Mouse (Mus musculus) embryonic facial prominence, embryonic 15.5 days (tissue): Measurements from ENCODE around the gene 2900026A02Rik. TPM values are rescaled to one million over a fixed set of nuclear protein-coding genes. Genes with fewer than 3 reads are reported as not detected.
A peak's percentile ranks its signal among the peaks of the same experiment; 100 is the strongest.

Source experiments
- ATAC-seq: fragments of 200-750 bp; cut with Nextera tagmentation; 2 replicates; pipeline ENCODE4 v1.8.0; 2017; ENCODE audit warnings: low read depth, moderate TSS enrichment; ENCODE audit not compliant: insufficient number of reproducible peaks, low FRiP score, low TSS enrichment
- H3K27ac ChIP-seq: fragments of 300-500 bp; sonication (generic); replicated peaks from 2 replicates; pipeline ENCODE4 v1.5.1; 2015; ENCODE audit warnings: mild to moderate bottlenecking, inconsistent platforms
- H3K27me3 ChIP-seq: fragments of 300-500 bp; sonication (generic); 2 replicates; pipeline ENCODE4 v1.6.1; 2015; ENCODE audit warnings: inconsistent platforms
- H3K36me3 ChIP-seq: fragments of 300-500 bp; sonication (generic); 2 replicates; pipeline ENCODE4 v1.6.1; 2015; ENCODE audit warnings: mild to moderate bottlenecking, inconsistent platforms
- H3K4me1 ChIP-seq: fragments of 300-500 bp; sonication (generic); 2 replicates; pipeline ENCODE4 v1.6.1; 2015; ENCODE audit warnings: inconsistent platforms
- H3K4me2 ChIP-seq: fragments of 300-500 bp; sonication (generic); replicated peaks from 2 replicates; pipeline ENCODE4 v1.6.1; 2015; ENCODE audit warnings: mild to moderate bottlenecking, inconsistent platforms
- H3K4me3 ChIP-seq: fragments of 300-500 bp; sonication (generic); replicated peaks from 2 replicates; pipeline ENCODE4 v1.5.1; 2015; ENCODE audit warnings: mild to moderate bottlenecking, inconsistent platforms
- H3K9ac ChIP-seq: fragments of 300-500 bp; sonication (generic); 2 replicates; pipeline ENCODE4 v1.6.1; 2015; ENCODE audit warnings: inconsistent platforms
- H3K9me3 ChIP-seq: fragments of 300-500 bp; sonication (generic); replicated peaks from 2 replicates; pipeline ENCODE4 v1.6.1; 2016; ENCODE audit warnings: inconsistent platforms
- WGBS: fragments of 180-500 bp; shearing (Covaris S2); methylation state at CpG from one replicate; pipeline ENCODE4 v1.1.7; 2015; 5-methylcytosine and 5-hydroxymethylcytosine counted together
- polyA plus RNA-seq: library from polyadenylated mRNA; unstranded; fragments of >200 nt; fragmentation: Nextera tagmentation; extraction: Ambion mirVana; gene quantifications from 2 replicates; pipeline ENCODE4 v1.2.1, GENCODE M21; 2015

The 2900026A02Rik gene
- polyA plus RNA-seq, 1 experiment from 2014 or later, result 14.2 TPM

GRCm38 (mm10) chr5:113106594-113106993 is 114.4 kb downstream of the 2900026A02Rik start:
- Histone ChIP-seq H3K4me1 (peaks cover 29% of the 10 kb centered on the region), H3K27ac (0 out of 2 replicates have a peak overlapping the region, but pooled peaks have one; percentile 39), H3K4me2 (no peak overlapping the region), H3K9ac (no peak overlapping the region), H3K27me3 (no peaks in the 10 kb centered on the region), H3K4me3 (no peak overlapping the region), H3K36me3 (no peaks in the 10 kb centered on the region), H3K9me3 (no peaks in the 10 kb centered on the region)
- WGBS, result 51% methylated on average over 7 of the region's 7 CpGs
- no peak for ATAC-seq

DNA sequence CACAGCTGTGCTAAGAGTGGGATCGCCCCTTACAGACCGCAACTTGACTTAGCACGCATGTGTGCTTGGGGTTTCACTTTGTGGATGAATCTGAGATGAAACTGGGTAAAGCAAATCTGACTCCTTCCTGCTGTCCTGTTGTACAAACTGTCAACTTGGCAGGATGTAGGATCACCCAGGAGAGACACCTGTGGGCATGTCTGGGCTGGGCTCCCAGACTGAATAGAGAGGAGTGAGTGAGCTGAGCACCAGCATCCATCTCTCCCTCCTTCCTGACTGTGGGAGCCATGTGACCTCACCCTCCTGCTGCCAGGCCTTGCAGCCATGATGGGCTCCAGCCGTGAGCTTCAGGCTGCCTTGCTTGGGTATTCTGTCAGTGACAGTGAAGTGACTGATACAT is 115.6 kb downstream of the 2900026A02Rik start:
- Histone ChIP-seq H3K36me3 (no peaks in the 10 kb centered on the region; the same call in 1 of the 2 replicates), H3K4me3 (no peak overlapping the region), H3K4me2 (no peak overlapping the region), H3K27me3 (no peaks in the 10 kb centered on the region), H3K9me3 (no peaks in the 10 kb centered on the region), H3K27ac (peak overlapping the region; percentile 40; the same call in 1 of the 2 replicates), H3K4me1 (peaks cover 19% of the 10 kb centered on the region), H3K9ac (no peak overlapping the region)
- WGBS, result 68% methylated on average over 4 of the region's 4 CpGs
- no peak for ATAC-seq

GRCm38 (mm10) chr5:113105035-113105434 is 116.0 kb downstream of the 2900026A02Rik start:
- no peaks in the 10 kb centered on the region for H3K27me3 ChIP-seq
- no peaks in the 10 kb centered on the region; the same call in 1 of the 2 replicates for H3K36me3 ChIP-seq
- peak overlapping the region; percentile 40; the same call in 1 of the 2 replicates for H3K27ac ChIP-seq
- peaks cover 19% of the 10 kb centered on the region for H3K4me1 ChIP-seq
- H3K9ac ChIP-seq, result no peak overlapping the region
- H3K4me2 ChIP-seq, result no peak overlapping the region
- 57% methylated on average over 9 of the region's 9 CpGs for WGBS
- H3K4me3 ChIP-seq, result no peak overlapping the region
- ATAC-seq, result no peak
- no peaks in the 10 kb centered on the region for H3K9me3 ChIP-seq

DNA sequence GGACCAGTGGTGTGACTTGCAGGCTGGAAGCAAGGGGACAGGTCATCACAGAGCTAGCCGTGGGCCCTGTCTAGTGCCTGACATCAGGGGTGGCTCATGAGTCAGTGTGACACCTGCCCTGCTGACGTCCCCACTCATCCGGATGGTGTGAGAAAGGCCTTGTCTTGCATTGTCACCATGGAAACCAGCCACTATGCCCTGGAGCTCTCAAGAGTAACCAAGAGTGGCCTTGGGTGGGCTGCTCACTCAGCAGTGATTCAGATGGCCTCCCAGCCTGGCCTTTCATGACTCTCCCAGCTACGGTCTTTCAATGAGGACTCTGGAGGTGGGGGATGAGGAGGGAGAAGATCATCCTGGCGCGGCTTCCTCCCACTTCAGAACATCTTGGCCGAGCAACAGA is 118.6 kb downstream of the 2900026A02Rik start:
- no peak for ATAC-seq
- H3K27me3 ChIP-seq, result no peaks in the 10 kb centered on the region
- H3K4me3 ChIP-seq, result no peak overlapping the region
- H3K4me2 ChIP-seq, result no peak overlapping the region
- H3K9ac ChIP-seq, result no peak overlapping the region
- H3K27ac ChIP-seq, result no peak overlapping the region
- no peaks in the 10 kb centered on the region for H3K9me3 ChIP-seq
- H3K4me1 ChIP-seq, result peaks cover 8% of the 10 kb centered on the region
- 72% methylated on average over 7 of the region's 7 CpGs for whole genome bisulfite sequencing
- no peaks in the 10 kb centered on the region; the same call in 1 of the 2 replicates for H3K36me3 ChIP-seq

DNA sequence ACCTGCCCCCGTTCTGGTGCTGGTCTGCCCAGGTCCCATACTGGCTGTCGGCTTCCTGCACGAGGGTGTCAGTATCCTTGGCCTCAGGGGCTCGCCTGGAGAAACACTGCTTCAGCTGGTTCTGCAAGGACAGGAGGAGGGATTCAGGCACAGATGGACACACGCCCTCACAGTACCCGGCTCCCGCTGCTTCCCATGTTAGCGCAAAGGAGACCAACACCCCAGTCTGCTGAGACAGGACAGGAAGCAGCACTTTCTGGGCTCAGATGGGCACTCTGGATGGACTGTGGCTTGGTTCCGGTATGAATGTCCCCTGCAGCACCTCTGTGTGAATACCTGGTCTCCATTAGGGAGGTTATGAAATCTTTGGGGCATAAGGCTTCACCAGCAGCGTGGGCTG is 119.6 kb downstream of the 2900026A02Rik start:
- ATAC-seq, result no peak
- WGBS, result 69% methylated on average over 10 of the region's 10 CpGs
- Histone ChIP-seq H3K27me3 (no peaks in the 10 kb centered on the region), H3K9me3 (no peaks in the 10 kb centered on the region), H3K4me1 (no peaks in the 10 kb centered on the region), H3K4me2 (no peak overlapping the region), H3K36me3 (peaks cover 8% of the 10 kb centered on the region; the same call in 1 of the 2 replicates), H3K27ac (no peak overlapping the region), H3K4me3 (no peak overlapping the region), H3K9ac (no peak overlapping the region)

GRCm38 (mm10) chr5:113100422-113100821 is 120.6 kb downstream of the 2900026A02Rik start:
- Histone ChIP-seq H3K27ac (no peak overlapping the region), H3K9me3 (no peaks in the 10 kb centered on the region), H3K4me2 (no peak overlapping the region), H3K4me3 (no peak overlapping the region), H3K4me1 (no peaks in the 10 kb centered on the region), H3K9ac (no peak overlapping the region), H3K36me3 (peaks cover 8% of the 10 kb centered on the region; the same call in 1 of the 2 replicates), H3K27me3 (no peaks in the 10 kb centered on the region)
- WGBS, result 80% methylated on average over 11 of the region's 11 CpGs
- no peak for ATAC-seq

DNA sequence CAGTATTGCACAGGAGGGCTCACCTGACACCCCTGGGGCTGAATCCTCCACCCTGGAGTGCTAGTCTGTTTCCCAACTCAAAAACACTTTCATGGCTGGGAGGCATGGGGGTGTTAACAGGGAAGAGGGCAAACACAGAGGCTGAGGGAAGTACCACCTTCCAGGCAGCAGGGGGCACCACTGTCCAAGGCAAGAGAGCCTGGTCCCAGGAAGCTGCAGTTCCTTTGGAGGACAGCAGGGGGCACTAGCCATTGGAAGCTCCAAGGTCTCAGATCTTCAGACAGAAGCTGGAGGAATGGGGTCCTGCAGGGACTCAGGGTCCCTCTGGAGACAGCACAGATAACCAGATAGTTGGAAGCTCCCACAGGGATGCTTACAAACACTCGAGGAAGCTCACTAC is 121.5 kb downstream of the 2900026A02Rik start:
- no peak overlapping the region for H3K9ac ChIP-seq
- 35% methylated on average over 1 of the region's 1 CpGs for WGBS
- H3K27me3 ChIP-seq, result no peaks in the 10 kb centered on the region
- no peaks in the 10 kb centered on the region for H3K4me1 ChIP-seq
- H3K27ac ChIP-seq, result no peak overlapping the region
- no peak overlapping the region for H3K4me2 ChIP-seq
- peaks cover 8% of the 10 kb centered on the region; the same call in 1 of the 2 replicates for H3K36me3 ChIP-seq
- ATAC-seq, result peak; percentile 16; the same call in 1 of the 2 replicates
- H3K9me3 ChIP-seq, result no peaks in the 10 kb centered on the region
- no peak overlapping the region for H3K4me3 ChIP-seq

- no peak for ATAC-seq
- H3K36me3 ChIP-seq, result peaks cover 8% of the 10 kb centered on the region; the same call in 1 of the 2 replicates
- no peak overlapping the region for H3K4me3 ChIP-seq
- no peaks in the 10 kb centered on the region for H3K4me1 ChIP-seq
- no peak overlapping the region for H3K4me2 ChIP-seq
- H3K27ac ChIP-seq, result no peak overlapping the region
- 87% methylated on average over 17 of the region's 17 CpGs for WGBS
- no peaks in the 10 kb centered on the region for H3K9me3 ChIP-seq
- H3K27me3 ChIP-seq, result no peaks in the 10 kb centered on the region
- no peak overlapping the region for H3K9ac ChIP-seq
These were observed 123.5 kb downstream of the 2900026A02Rik start for GRCm38 (mm10) chr5:113097551-113097950.

GRCm38 (mm10) chr5:113095456-113095855 is 125.6 kb downstream of the 2900026A02Rik start:
- peaks cover 21% of the 10 kb centered on the region; the same call in 1 of the 2 replicates for H3K36me3 ChIP-seq

GRCm38 (mm10) chr5:113092406-113092805 is 128.6 kb downstream of the 2900026A02Rik start:
- no peak overlapping the region for H3K9ac ChIP-seq
- H3K9me3 ChIP-seq, result no peaks in the 10 kb centered on the region
- 0 out of 2 replicates have a peak, but pooled peaks cover 4% of the 10 kb centered on the region for H3K4me1 ChIP-seq
- H3K27ac ChIP-seq, result no peak overlapping the region
- no peak overlapping the region for H3K4me3 ChIP-seq
- 61% methylated on average over 7 of the region's 7 CpGs for WGBS
- no peak overlapping the region for H3K4me2 ChIP-seq
- peaks cover 38% of the 10 kb centered on the region; the same call in 1 of the 2 replicates for H3K36me3 ChIP-seq
- H3K27me3 ChIP-seq, result no peaks in the 10 kb centered on the region
- ATAC-seq, result no peak

More at GRCm38 (mm10) chr5:113095456-113095855, 125.6 kb downstream of the 2900026A02Rik start:
- Histone ChIP-seq H3K9me3 (no peaks in the 10 kb centered on the region), H3K4me1 (0 out of 2 replicates have a peak, but pooled peaks cover 4% of the 10 kb centered on the region), H3K27ac (no peak overlapping the region), H3K4me2 (no peak overlapping the region), H3K27me3 (no peaks in the 10 kb centered on the region), H3K9ac (no peak overlapping the region), H3K4me3 (no peak overlapping the region)
- WGBS, result 89% methylated on average over 18 of the region's 18 CpGs
- ATAC-seq, result no peak

DNA sequence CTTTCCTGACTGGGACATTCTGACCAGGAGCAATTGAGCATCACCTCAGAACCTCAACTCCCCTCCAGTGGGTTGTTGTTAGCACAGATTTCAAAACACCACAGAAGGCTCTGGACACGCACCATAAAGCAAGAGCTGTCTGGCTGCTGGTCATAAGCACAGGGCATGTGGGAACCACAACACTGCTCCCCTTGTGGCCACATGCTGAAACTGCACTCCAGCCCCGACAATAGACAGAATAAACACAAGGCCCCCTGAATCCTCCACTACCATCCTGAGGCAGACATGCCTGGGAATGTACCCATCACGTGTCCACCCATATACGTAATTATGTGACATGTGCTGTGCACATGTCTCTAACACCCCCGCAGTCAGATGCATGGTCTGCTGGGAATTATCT is 129.9 kb downstream of the 2900026A02Rik start:
- Histone ChIP-seq H3K9me3 (no peaks in the 10 kb centered on the region), H3K4me1 (0 out of 2 replicates have a peak, but pooled peaks cover 6% of the 10 kb centered on the region), H3K27ac (no peak overlapping the region), H3K36me3 (peaks cover 30% of the 10 kb centered on the region; the same call in 1 of the 2 replicates), H3K27me3 (no peaks in the 10 kb centered on the region), H3K9ac (no peak overlapping the region), H3K4me2 (no peak overlapping the region), H3K4me3 (no peak overlapping the region)
- WGBS, result 42% methylated on average over 5 of the region's 5 CpGs
- ATAC-seq, result peak; percentile 57; the same call in 1 of the 2 replicates

DNA sequence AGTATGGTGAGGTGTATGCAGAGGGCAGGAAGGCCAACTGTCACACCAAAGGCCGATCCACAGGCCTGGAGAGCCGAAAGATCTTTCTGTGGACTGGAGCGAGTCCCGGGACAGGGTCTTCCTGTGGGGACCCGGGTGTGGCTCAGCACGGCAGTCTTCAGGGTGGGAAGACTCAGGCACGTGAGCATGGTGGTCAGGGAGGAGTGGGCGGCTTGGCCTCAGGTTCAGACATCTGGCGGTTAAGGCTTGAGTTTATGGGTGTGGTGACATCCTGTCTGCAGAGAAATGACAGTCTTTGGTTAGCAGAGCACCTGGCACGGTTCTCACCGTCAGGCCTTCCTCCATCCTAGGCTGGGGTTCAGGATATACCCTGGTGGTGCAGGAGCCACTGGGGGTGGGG is 130.3 kb downstream of the 2900026A02Rik start:
- Histone ChIP-seq H3K4me3 (no peak overlapping the region), H3K4me1 (0 out of 2 replicates have a peak, but pooled peaks cover 7% of the 10 kb centered on the region), H3K27ac (peak overlapping the region; percentile 17; the same call in 1 of the 2 replicates), H3K9me3 (no peaks in the 10 kb centered on the region), H3K36me3 (peaks cover 30% of the 10 kb centered on the region; the same call in 1 of the 2 replicates), H3K4me2 (no peak overlapping the region), H3K9ac (no peak overlapping the region), H3K27me3 (no peaks in the 10 kb centered on the region)
- 86% methylated on average over 11 of the region's 11 CpGs for WGBS
- no peak for ATAC-seq
